Mouse (Mus musculus): ENCODE measurements around the gene Drd4. TPM values are rescaled to one million over a fixed set of nuclear protein-coding genes. Genes with fewer than 3 reads are reported as not detected.

Gene Drd4
- total and polyA plus RNA-seq, 3 experiments: not detected

- no peak for DNase-seq (ENCODE audit: extremely low read depth)
- no peak overlapping the region for H3K27ac ChIP-seq (ENCODE audit: insufficient read depth, low read depth)
These were observed 23.1 kb upstream of the Drd4 start for GRCm38 (mm10) chr7:141268466-141269272.

GRCm38 (mm10) chr7:141269273-141269545 is 22.6 kb upstream of the Drd4 start:
- DNase-seq (ENCODE audit: extremely low read depth): no peak
- dilution Hi-C loops (cut with MboI; ENCODE audit: extremely low pct_ligation_motif_present, extremely low pct_unique_long_range_greater_than_20kb, low sequenced_read_pairs): no loop called here
- no peaks in the 10 kb centered on the region for H3K9me3 ChIP-seq (replicated peaks; ENCODE audit: low read length)
- H3K4me3 ChIP-seq (replicated peaks in 1 of 3; ENCODE audit: low read depth in 2 of 3, low read length in 2 of 3, poor library complexity in 1 of 3): no peak overlapping the region
- in situ Hi-C loops (cut with MboI; ENCODE audit: low pct_ligation_motif_present, low pct_unique_long_range_greater_than_20kb, low sequenced_read_pairs): loop anchor here (10.0 kb wide), 1 partner anchor 96 kb away; no protein-coding TSS in a partner anchor
- H3K36me3 ChIP-seq (replicated peaks in 1 of 2; ENCODE audit: control insufficient read depth in 1 of 2, insufficient read depth in 1 of 2, low read length in 1 of 2): peaks cover 5 to 39% of the 10 kb centered on the region in 2 experiments
- TF ChIP-seq USF2 (conservative IDR thresholded peaks at IDR 0.05; ENCODE audit: low read depth, low read length): no peak
- TF ChIP-seq ELF1 (IDR thresholded peaks at IDR 0.05; ENCODE audit: low read depth, low read length): no peak
- TF ChIP-seq PAX5 (IDR thresholded peaks at IDR 0.05; ENCODE audit: low read length): no peak
- no peak for TF ChIP-seq NELFE (IDR thresholded peaks at IDR 0.05; ENCODE audit: low read depth, low read length)
- TF ChIP-seq MAX (IDR thresholded peaks at IDR 0.05; ENCODE audit: low read length): no peak
- TF ChIP-seq ZNF384 (IDR thresholded peaks at IDR 0.05; ENCODE audit: low read depth, low read length): no peak
- no peak for TF ChIP-seq POLR2A (IDR thresholded peaks at IDR 0.05; ENCODE audit: low read depth, low read length)
- TF ChIP-seq MXI1 (IDR thresholded peaks at IDR 0.05; ENCODE audit: low read depth, low read length): no peak
- TF ChIP-seq MAFK (IDR thresholded peaks at IDR 0.05; ENCODE audit: insufficient replicate concordance, low read length): no peak
- TF ChIP-seq BHLHE40 (IDR thresholded peaks at IDR 0.05; ENCODE audit: low read depth, low read length): no peak
- no peak overlapping the region for H3K27ac ChIP-seq (ENCODE audit: insufficient read depth, low read depth)
- no peaks in the 10 kb centered on the region for H3K27me3 ChIP-seq (replicated peaks)
- H3K9ac ChIP-seq (ENCODE audit: insufficient read depth, low read depth): no peak overlapping the region
- no peaks in the 10 kb centered on the region for H3K79me2 ChIP-seq (replicated peaks; ENCODE audit: control insufficient read depth, extremely low read depth, insufficient read depth, poor library complexity, severe bottlenecking)
- peaks cover 11 to 26% of the 10 kb centered on the region in 2 experiments for H3K4me1 ChIP-seq (ENCODE audit: control insufficient read depth in 1 of 2, insufficient read depth in 2 of 2)
- H3K4me2 ChIP-seq (ENCODE audit: insufficient read depth, low read depth, poor library complexity, severe bottlenecking): no peak overlapping the region

More at GRCm38 (mm10) chr7:141268466-141269272, 23.1 kb upstream of the Drd4 start:
- Histone ChIP-seq H3K79me2 (replicated peaks; ENCODE audit: control insufficient read depth, extremely low read depth, insufficient read depth, poor library complexity, severe bottlenecking) (no peaks in the 10 kb centered on the region), H3K9ac (ENCODE audit: insufficient read depth, low read depth) (no peak overlapping the region), H3K4me3 (replicated peaks in 1 of 3; ENCODE audit: low read depth in 2 of 3, low read length in 2 of 3, poor library complexity in 1 of 3) (no peak overlapping the region), H3K4me1 (ENCODE audit: control insufficient read depth in 1 of 2, insufficient read depth in 2 of 2) (peaks cover 14 to 27% of the 10 kb centered on the region in 2 experiments), H3K27me3 (replicated peaks) (no peaks in the 10 kb centered on the region), H3K36me3 (replicated peaks in 1 of 2; ENCODE audit: control insufficient read depth in 1 of 2, insufficient read depth in 1 of 2, low read length in 1 of 2) (peaks cover 10 to 40% of the 10 kb centered on the region in 2 experiments), H3K9me3 (replicated peaks; ENCODE audit: low read length) (no peaks in the 10 kb centered on the region), H3K4me2 (ENCODE audit: insufficient read depth, low read depth, poor library complexity, severe bottlenecking) (no peak overlapping the region)
- in situ Hi-C loops (cut with MboI; ENCODE audit: low pct_ligation_motif_present, low pct_unique_long_range_greater_than_20kb, low sequenced_read_pairs) (loop anchor here (10.0 kb wide), 1 partner anchor 96 kb away; no protein-coding TSS in a partner anchor), dilution Hi-C loops (cut with MboI; ENCODE audit: extremely low pct_ligation_motif_present, extremely low pct_unique_long_range_greater_than_20kb, low sequenced_read_pairs) (no loop called here)
- no peak for TF ChIP-seq CHD2 (IDR thresholded peaks at IDR 0.05; ENCODE audit: low read length)
- TF ChIP-seq ZC3H11A (IDR thresholded peaks at IDR 0.05; ENCODE audit: low read depth, low read length): no peak
- no peak for TF ChIP-seq MAFK (IDR thresholded peaks at IDR 0.05; ENCODE audit: insufficient replicate concordance, low read length)
- TF ChIP-seq ZNF384 (IDR thresholded peaks at IDR 0.05; ENCODE audit: low read depth, low read length): no peak
- no peak for TF ChIP-seq UBTF (IDR thresholded peaks at IDR 0.05; ENCODE audit: low read depth, low read length)
- no peak for TF ChIP-seq PAX5 (IDR thresholded peaks at IDR 0.05; ENCODE audit: low read length)
- TF ChIP-seq NELFE (IDR thresholded peaks at IDR 0.05; ENCODE audit: low read depth, low read length): no peak
- no peak for TF ChIP-seq ELF1 (IDR thresholded peaks at IDR 0.05; ENCODE audit: low read depth, low read length)
- no peak for TF ChIP-seq EP300 (IDR thresholded peaks at IDR 0.05; ENCODE audit: low read length)
- no peak for TF ChIP-seq RCOR1 (conservative IDR thresholded peaks at IDR 0.05; ENCODE audit: low read depth, low read length)
- no peak for TF ChIP-seq TBP (conservative IDR thresholded peaks at IDR 0.05; ENCODE audit: low read depth, low read length)
- TF ChIP-seq HCFC1 (IDR thresholded peaks at IDR 0.05; ENCODE audit: low read depth, low read length): no peak
